Mouse (Mus musculus): Measurements from ENCODE around the gene Cd79a. TPM values are rescaled to one million over a fixed set of nuclear protein-coding genes. Genes with fewer than 3 reads are reported as not detected.

Cd79a gene
- under 1 TPM; 0.49 to 0.54 TPM for total RNA-seq (2021)

- intact Hi-C loops (cut with DNase I), result no loop called here
- no peak for DNase-seq (ENCODE audit: low spot score in 2 of 2)
Observed at GRCm38 (mm10) chr7:24897224-24897623, at the start of gene Cd79a. Gene Cd79a (plus strand): TSS chr7:24897381.

DNA sequence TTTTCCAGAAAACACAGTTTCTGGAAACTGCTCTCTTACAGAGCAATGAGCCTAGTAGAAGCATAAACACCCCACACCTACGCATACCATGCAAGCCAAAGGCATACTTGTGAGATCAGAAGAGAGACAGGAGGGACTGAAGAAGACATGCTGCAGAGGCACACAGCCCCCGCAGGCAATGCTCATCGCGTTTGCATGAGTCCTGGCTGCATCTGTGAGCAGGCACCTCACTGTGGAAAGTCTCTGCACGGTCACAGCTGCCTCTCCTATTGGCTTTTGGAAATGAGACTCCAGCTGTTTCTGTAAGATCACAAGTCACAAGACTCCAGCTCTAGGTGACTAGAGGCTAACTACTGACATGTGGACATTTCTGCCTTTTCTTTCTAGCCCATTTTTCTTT is 47.0 kb upstream of the Cd79a start:
- intact Hi-C loops (cut with DNase I), result no loop called here
- peak; percentile 37 to 49 for DNase-seq (ENCODE audit: low spot score in 2 of 2)

GRCm38 (mm10) chr7:24850899-24851303 is 46.3 kb upstream of the Cd79a start:
- intact Hi-C loops (cut with DNase I), result no loop called here

GRCm38 (mm10) chr7:24851596-24852325 is 45.4 kb upstream of the Cd79a start:
- intact Hi-C loops (cut with DNase I), result no loop called here

More at GRCm38 (mm10) chr7:24850899-24851303, 46.3 kb upstream of the Cd79a start:
- no peak for DNase-seq (ENCODE audit: low spot score in 2 of 2)

DNA sequence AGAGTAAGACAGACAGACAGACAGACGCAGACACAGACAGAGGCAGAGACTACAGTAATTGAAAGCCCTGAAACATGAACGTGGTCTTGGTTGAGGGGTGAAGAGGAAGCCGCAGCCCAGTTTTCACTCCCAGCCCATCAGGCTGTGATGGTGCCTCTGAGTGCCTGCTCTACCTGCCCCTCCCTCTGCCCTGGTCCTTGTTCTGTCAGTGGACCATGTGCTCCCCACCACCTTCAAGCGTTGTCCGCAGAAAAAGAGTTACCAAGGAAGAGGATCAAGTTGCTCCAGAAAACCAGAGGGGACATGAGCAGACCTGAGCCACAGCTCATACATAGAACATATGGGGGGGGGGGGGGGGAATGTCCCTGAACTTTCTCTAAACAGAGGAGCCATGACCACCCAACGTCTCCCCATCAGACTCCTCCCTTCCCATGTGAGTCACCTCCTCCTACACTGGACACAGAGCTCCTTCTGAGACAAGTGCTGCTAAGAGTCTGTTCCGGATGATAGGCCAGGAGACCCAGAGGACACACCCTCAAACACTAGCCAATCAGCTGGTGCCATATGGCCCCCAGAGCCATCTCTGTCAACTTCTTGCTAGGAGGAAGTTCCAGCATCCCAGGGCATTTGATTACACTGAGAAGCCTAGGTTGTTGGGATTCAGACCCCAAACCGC is 44.5 kb upstream of the Cd79a start:
- intact Hi-C loops (cut with DNase I), result no loop called here

More at GRCm38 (mm10) chr7:24851596-24852325, 45.4 kb upstream of the Cd79a start:
- no peak for DNase-seq (ENCODE audit: low spot score in 2 of 2)

DNA sequence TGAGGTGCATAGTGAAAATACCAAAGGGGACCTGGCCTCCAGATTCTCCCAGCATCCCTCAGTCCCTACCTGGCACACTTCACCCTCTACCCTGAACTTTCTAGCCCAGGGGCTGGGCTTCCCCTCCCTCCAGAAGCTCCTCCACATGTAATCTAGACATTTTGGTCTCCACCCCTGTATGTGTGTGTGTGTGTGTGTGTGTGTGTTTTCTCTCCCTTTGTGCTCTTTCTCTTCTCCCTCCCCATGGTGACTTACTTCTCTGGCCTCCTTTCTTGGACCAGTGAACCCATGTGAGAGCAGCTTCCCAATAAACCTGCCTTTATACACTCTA is 44.0 kb upstream of the Cd79a start:
- intact Hi-C loops (cut with DNase I), result no loop called here

More for the DNA sequence above, 44.5 kb upstream of the Cd79a start:
- no peak for DNase-seq (ENCODE audit: low spot score in 2 of 2)

DNA sequence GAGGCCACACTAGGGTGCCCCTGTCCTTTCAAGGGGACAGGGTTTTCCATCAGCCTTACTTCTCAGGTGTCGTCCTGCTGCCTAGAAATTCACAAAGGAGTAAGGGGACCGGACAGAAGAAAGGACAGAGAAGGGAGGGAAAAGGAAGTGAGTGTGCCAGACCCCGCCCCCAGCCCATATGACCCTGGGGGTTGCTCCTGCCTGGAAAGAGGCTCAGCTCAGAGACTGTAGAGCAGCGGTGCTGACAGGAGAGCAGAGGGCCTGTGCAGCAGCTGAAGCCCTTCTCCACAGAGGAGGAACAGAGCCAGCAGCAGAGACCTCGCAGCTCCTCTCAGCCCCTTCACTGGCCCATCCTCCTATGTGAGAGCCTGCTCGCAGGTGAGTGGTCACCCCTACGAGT is 43.5 kb upstream of the Cd79a start:
- no peak for DNase-seq (ENCODE audit: low spot score in 2 of 2)
- intact Hi-C loops (cut with DNase I), result no loop called here

More for the DNA sequence above, 44.0 kb upstream of the Cd79a start:
- no peak for DNase-seq (ENCODE audit: low spot score in 2 of 2)

- DNase-seq (ENCODE audit: low spot score in 2 of 2), result no peak
- intact Hi-C loops (cut with DNase I), result no loop called here
Observed at GRCm38 (mm10) chr7:24856460-24857120, 40.6 kb upstream of the Cd79a start.

- intact Hi-C loops (cut with DNase I), result no loop called here
- no peak for DNase-seq (ENCODE audit: low spot score in 2 of 2)
Observed at GRCm38 (mm10) chr7:24859234-24859633, 37.9 kb upstream of the Cd79a start.

- DNase-seq (ENCODE audit: low spot score in 2 of 2), result no peak
- intact Hi-C loops (cut with DNase I), result no loop called here
Observed at GRCm38 (mm10) chr7:24861913-24862312, 35.3 kb upstream of the Cd79a start, which contains the start of gene Gm9844. Gene Gm9844 (plus strand): TSS chr7:24862213.

GRCm38 (mm10) chr7:24862853-24863252 is 34.3 kb upstream of the Cd79a start:
- intact Hi-C loops (cut with DNase I), result no loop called here
- DNase-seq (ENCODE audit: low spot score in 2 of 2), result no peak

- intact Hi-C loops (cut with DNase I), result no loop called here
- no peak for DNase-seq (ENCODE audit: low spot score in 2 of 2)
Observed at GRCm38 (mm10) chr7:24864156-24864555, 33.0 kb upstream of the Cd79a start.

GRCm38 (mm10) chr7:24869080-24869479 is 28.1 kb upstream of the Cd79a start:
- no peak for DNase-seq (ENCODE audit: low spot score in 2 of 2)
- intact Hi-C loops (cut with DNase I), result no loop called here

DNA sequence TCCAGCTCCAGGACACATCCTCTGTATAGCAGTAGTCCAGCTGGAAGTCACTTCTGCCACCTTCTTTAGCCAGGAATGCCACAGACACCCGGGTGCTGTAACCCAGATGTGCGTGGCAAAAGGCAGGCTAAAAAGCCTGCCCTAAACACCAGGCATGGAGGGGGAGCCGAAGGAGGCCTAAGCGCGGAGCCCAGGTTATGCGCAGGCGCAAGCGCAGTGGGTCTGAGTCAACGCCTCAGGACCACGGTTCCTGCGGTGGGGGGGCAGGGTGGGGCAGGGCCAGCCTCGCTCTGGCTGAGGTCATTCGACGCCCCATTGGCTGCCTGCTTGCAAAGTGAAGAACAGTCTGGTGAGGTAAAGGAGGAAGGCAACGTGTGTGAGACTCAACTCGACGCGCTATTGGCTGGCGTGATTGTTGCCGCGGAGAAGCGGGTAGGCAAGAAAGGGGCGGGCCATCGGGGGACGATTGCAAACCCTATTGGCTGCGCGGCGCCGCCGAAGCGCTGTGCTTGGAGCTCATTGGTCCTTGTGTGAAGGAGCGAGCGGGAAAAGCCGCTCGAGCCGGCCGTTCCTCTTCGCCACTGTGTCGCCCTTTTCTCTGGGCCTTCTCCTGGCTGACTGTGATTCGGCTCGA is 27.5 kb upstream of the Cd79a start, which contains the start of the genes Lypd4 and Dmrtc2:
TSS of gene Lypd4 (minus strand) at position 410 of the 634 bp plus-strand sequence.
TSS of gene Dmrtc2 (plus strand) at position 526 of the 634 bp plus-strand sequence.
- intact Hi-C loops (cut with DNase I), result no loop called here
- no peak for DNase-seq (ENCODE audit: low spot score in 2 of 2)

DNA sequence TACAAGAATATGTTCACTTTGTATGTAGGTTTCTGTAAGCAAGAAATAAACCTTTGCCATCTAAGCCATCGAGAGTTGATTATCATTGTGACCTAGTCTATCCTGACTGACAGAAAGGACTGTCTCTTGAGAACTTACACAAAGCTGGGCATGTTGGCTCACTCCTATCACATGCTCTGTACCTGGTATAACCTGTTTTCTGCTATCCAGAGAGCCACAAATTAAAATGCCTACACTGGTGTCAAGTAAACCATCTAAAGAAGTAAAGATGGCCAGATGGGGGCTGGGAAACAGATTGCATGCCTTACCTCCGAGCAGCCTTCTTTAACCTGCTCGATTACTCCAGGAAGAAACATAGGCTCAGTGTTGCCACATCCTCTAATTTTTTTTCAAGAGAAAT is 19.6 kb upstream of the Cd79a start:
- intact Hi-C loops (cut with DNase I), result loop anchor here (5.0 kb wide), 1 partner anchor 45 kb away; no protein-coding TSS in a partner anchor
- DNase-seq (ENCODE audit: low spot score in 2 of 2), result no peak

GRCm38 (mm10) chr7:24879620-24880019 is 17.6 kb upstream of the Cd79a start:
- DNase-seq (ENCODE audit: low spot score in 2 of 2), result no peak
- intact Hi-C loops (cut with DNase I), result loop anchor here (5.0 to 10.0 kb wide), 3 partner anchors 47 to 435 kb away; partner anchors contain the start of genes Grik5, Megf8 and Zfp574

DNA sequence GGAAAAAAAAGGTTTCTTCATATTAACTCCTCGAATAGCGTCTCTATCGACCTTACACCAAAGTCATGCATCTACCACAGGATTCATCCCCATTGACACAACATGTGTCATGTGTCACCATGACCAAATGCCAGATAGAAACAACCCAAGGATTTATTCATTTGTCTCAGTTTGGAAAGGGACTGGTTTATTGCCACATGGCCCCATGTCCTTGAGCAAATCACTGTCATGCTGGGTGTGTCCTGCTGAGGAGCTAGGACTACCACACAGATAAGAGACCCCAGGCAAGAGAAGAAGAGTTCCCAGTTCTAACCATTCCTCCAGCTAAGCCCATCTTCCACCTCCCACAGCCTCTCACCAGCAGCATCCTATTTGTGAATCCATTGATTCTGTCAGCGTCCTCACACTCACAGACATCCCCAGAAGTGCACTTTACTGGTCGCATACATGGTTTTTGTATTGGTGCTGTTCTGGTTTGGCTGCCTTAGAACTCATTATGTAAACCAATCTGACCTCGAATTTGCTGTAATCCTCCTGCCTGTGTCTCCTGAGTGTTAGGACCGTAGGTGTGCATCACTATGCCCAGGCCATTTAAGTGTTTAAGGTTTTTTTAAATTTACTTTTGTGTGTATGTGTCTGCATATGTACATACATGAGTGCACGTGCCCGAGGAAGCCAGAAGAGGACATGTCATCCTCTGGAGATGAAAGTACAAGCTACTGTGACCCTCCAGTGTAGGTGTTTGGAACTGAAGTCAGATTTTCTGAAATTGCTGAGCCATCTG is 14.6 kb upstream of the Cd79a start:
- no peak for DNase-seq (ENCODE audit: low spot score in 2 of 2)
- intact Hi-C loops (cut with DNase I), result loop anchor here (10.0 kb wide), 2 partner anchors 192 to 432 kb away; partner anchors contain the start of genes Grik5, Megf8 and Zfp574

GRCm38 (mm10) chr7:24883896-24884692 is 13.1 kb upstream of the Cd79a start, which contains the start of gene Rps19:
Gene Rps19 (plus strand): TSS chr7:24884371.
- intact Hi-C loops (cut with DNase I), result loop anchor here (10.0 kb wide), 2 partner anchors 191 to 431 kb away; partner anchors contain the start of genes Grik5, Megf8 and Zfp574

More at GRCm38 (mm10) chr7:24883896-24884692, 13.1 kb upstream of the Cd79a start, which contains the start of gene Rps19:
- peak; percentile 95 to 96 for DNase-seq (ENCODE audit: low spot score in 2 of 2)
